Mouse (Mus musculus) CD8-positive naive resting alpha-beta T cell, adult 57 days (primary cell): ENCODE data around the gene Ccdc86. TPM values are rescaled to one million over a fixed set of nuclear protein-coding genes. Genes with fewer than 3 reads are reported as not detected.

Experiments used
- total RNA-seq: library from RNA; stranded (reverse); gene quantifications from one replicate; pipeline ENCODE4 v1.2.4, GENCODE M21; 2023

Gene Ccdc86
- total RNA-seq = 29.4 TPM

GRCm38 (mm10) chr19:10949112-10949511 is at the start of gene Ccdc86:
TSS of gene Ccdc86 (minus strand) at chr19:10949266.

DNA sequence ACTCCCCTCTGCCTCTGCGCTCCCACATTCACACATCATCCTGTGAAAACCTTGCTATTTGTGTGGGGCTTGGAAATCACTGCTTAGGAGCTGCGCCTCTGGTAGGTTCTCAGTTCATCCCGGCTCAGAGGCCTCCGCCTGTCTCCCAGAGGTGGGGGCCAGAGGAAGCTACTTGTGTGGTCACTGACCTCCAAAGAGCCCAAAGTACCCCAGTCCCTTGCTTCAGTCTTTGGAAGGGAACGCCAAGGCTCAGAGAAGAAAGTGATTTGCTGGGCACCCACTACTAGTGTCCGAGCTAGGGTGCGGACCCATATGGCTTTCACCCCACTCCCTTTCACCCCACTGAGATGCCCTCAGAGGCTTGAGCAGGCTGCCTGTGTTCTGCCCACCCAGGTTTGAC is 44.1 kb upstream of the Ccdc86 start, which contains the start of gene Ms4a15:
Gene Ms4a15, minus strand, starts transcription at position 101 of the 400 bp plus-strand sequence.

DNA sequence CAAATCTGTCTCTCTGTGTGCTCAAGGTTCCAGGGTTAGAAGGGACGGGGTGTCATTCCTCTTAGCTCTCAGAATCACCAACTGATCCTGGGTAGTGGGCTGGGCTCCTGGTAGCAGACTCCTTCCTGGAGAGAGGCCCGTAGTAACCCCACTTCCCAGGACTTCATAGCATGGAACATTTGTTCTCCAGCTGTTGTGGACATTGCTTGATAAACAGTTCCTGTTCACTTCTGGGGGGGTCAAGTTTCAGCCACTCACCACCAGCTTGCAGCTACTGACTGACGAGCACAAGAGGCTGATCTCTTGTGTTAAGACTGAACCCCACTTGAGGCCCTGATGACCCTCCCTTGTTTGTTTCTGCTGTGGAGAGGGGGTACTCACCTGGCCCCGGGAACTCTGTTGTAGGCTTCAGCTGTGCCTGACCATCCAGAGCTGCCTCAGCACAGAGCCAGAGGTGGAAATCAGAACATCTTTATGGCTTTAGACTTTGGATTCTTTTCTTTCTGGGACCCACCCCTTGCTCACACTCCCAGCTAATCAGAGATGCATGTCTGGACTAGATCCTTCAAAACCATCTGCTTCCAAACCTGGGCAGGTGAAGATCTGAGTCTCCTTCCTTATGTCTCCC is 25.3 kb upstream of the Ccdc86 start, which contains the start of gene Ms4a10:
Gene Ms4a10, minus strand, starts transcription at position 433 of the 628 bp plus-strand sequence.

GRCm38 (mm10) chr19:10937110-10937563 is 11.9 kb downstream of the Ccdc86 start, which contains the start of gene Ptgdr2:
TSS of gene Ptgdr2 (plus strand) at chr19:10937160.

GRCm38 (mm10) chr19:10920532-10920931 is 28.5 kb downstream of the Ccdc86 start, which contains the start of gene Zp1:
TSS of gene Zp1 (minus strand) at chr19:10920632.

GRCm38 (mm10) chr19:10895016-10895528 is 54.0 kb downstream of the Ccdc86 start, which contains the start of gene Prpf19:
TSS of gene Prpf19 (plus strand) at chr19:10895231.

Other genes starting within 250 kb of the Ccdc86 start
- gene Cd5, start 210.3 kb downstream of the Ccdc86 start, total RNA-seq = 143 TPM
- gene Cd6, start 119.2 kb downstream of the Ccdc86 start, total RNA-seq = 177 TPM
- gene Slc15a3, start 109.5 kb downstream of the Ccdc86 start, total RNA-seq = 4.6 TPM
- gene Tmem132a, start 79.3 kb downstream of the Ccdc86 start, total RNA-seq = 0.12 TPM
- 24.1 TPM for gene Tmem109, start 67.3 kb downstream of the Ccdc86 start, total RNA-seq
- 92.4 TPM for gene Prpf19, start 54.0 kb downstream of the Ccdc86 start, total RNA-seq
- not detected for gene Zp1, start 28.6 kb downstream of the Ccdc86 start, total RNA-seq
- not detected for gene Ptgdr2, start 12.1 kb downstream of the Ccdc86 start, total RNA-seq
- not detected for gene Ms4a10, start 25.4 kb upstream of the Ccdc86 start, total RNA-seq
- gene Ms4a15, start 44.0 kb upstream of the Ccdc86 start, total RNA-seq = not detected
- not detected for gene Ms4a18, start 68.8 kb upstream of the Ccdc86 start, total RNA-seq
- gene Ms4a8a, start 131.8 kb upstream of the Ccdc86 start, total RNA-seq = not detected
- not detected for gene 1700017D01Rik, start 181.6 kb upstream of the Ccdc86 start, total RNA-seq
- gene 1700025F22Rik, start 216.1 kb upstream of the Ccdc86 start, total RNA-seq = not detected
- not detected for gene Ms4a13, start 247.5 kb upstream of the Ccdc86 start, total RNA-seq